Mouse (Mus musculus) liver, embryonic 14.5 days (tissue): ENCODE results near the gene Esrrg. TPM values are rescaled to one million over a fixed set of nuclear protein-coding genes. Genes with fewer than 3 reads are reported as not detected.
A peak's percentile ranks its signal among the peaks of the same experiment; 100 is the strongest.

Source experiments
- ATAC-seq: fragments of 200-750 bp; cut with Nextera tagmentation; 2 replicates; pipeline ENCODE4 v1.8.0; 2017; ENCODE audit warnings: moderate number of reproducible peaks, mild to moderate bottlenecking, moderate library complexity; ENCODE audit not compliant: insufficient read depth
- DNase-seq, 3 experiments: peaks; one replicate each; pipeline ENCODE4 v3.0.0-alpha.2; 2012 to 2013; ENCODE audit warnings: low read depth in 3 of 3, low spot score in 3 of 3
- H3K27ac ChIP-seq: fragments of 300-500 bp; sonication (generic); 2 replicates; pipeline ENCODE4 v1.5.1; 2014; ENCODE audit warnings: moderate library complexity, mild to moderate bottlenecking, control low read depth, inconsistent platforms
- H3K27me3 ChIP-seq: fragments of 300-500 bp; sonication (generic); 2 replicates; pipeline ENCODE4 v1.6.1; 2014; ENCODE audit warnings: mild to moderate bottlenecking, low read length, moderate library complexity; ENCODE audit not compliant: control insufficient read depth, insufficient read depth
- H3K36me3 ChIP-seq: fragments of 300-500 bp; sonication (generic); replicated peaks from 2 replicates; pipeline ENCODE4 v1.6.1; 2014; ENCODE audit warnings: low read depth; ENCODE audit not compliant: control insufficient read depth, insufficient read depth
- H3K4me1 ChIP-seq, 2 experiments: fragments of 200-500 bp in 1 of 2; fragments of 300-500 bp in 1 of 2; sonication (generic) in 1 of 2; replicated peaks; 2 replicates each; pipeline ENCODE4 v1.6.1; 2012 to 2014; ENCODE audit warnings: antibody characterized with exemption in 1 of 2, inconsistent platforms in 1 of 2, low read length in 1 of 2; ENCODE audit not compliant: control insufficient read depth in 2 of 2, insufficient read depth in 2 of 2
- H3K4me2 ChIP-seq: fragments of 300-500 bp; sonication (generic); 2 replicates; pipeline ENCODE4 v1.6.1; 2014; ENCODE audit warnings: low read depth, mild to moderate bottlenecking, control low read depth, moderate library complexity
- H3K4me3 ChIP-seq, 2 experiments: fragments of 200-500 bp in 1 of 2; fragments of 300-500 bp in 1 of 2; sonication (generic) in 1 of 2; 2 replicates each; pipeline ENCODE4 v1.5.1; 2012 to 2014; ENCODE audit warnings: low read depth in 2 of 2, low read length in 2 of 2, mild to moderate bottlenecking in 2 of 2, control low read depth in 1 of 2, inconsistent platforms in 1 of 2, moderate library complexity in 1 of 2; ENCODE audit not compliant: insufficient read depth in 1 of 2
- H3K9ac ChIP-seq: fragments of 300-500 bp; sonication (generic); replicated peaks from 2 replicates; pipeline ENCODE4 v1.6.1; 2014; ENCODE audit warnings: mild to moderate bottlenecking, control low read depth, moderate library complexity
- H3K9me3 ChIP-seq: fragments of 300-500 bp; sonication (generic); 2 replicates; pipeline ENCODE4 v1.6.1; 2016; ENCODE audit warnings: low read length, mixed read lengths; ENCODE audit not compliant: control insufficient read depth
- CTCF ChIP-seq: IDR thresholded peaks from 2 replicates; pipeline ENCODE4 v1.5.1; 2016; ENCODE audit warnings: antibody characterized with exemption, low read depth, control low read depth
- EP300 ChIP-seq: IDR thresholded peaks from 2 replicates; pipeline ENCODE4 v1.6.1; 2016; ENCODE audit warnings: antibody characterized with exemption, low read depth
- WGBS: fragments of 180-500 bp; shearing (Covaris S2); extraction: QIAGEN DNeasy Blood & Tissue Kit; methylation state at CpG from one replicate; pipeline ENCODE4 v1.1.7; 2014; ENCODE audit not compliant: insufficient replicate concordance; 5-methylcytosine and 5-hydroxymethylcytosine counted together
- polyA plus RNA-seq, 2 experiments: library from polyadenylated mRNA; depleted of rRNA in 1 of 2; stranded (reverse) in 1 of 2; unstranded in 1 of 2; fragments of >200 nt; fragmentation: Nextera tagmentation in 1 of 2; extraction: Ambion mirVana in 1 of 2; gene quantifications; 2 replicates each; pipeline versions ENCODE4 v1.2.1 to v1.2.3; 2012 to 2014

The Esrrg gene
- polyA plus RNA-seq, 2 experiments = 0.03 TPM

DNA sequence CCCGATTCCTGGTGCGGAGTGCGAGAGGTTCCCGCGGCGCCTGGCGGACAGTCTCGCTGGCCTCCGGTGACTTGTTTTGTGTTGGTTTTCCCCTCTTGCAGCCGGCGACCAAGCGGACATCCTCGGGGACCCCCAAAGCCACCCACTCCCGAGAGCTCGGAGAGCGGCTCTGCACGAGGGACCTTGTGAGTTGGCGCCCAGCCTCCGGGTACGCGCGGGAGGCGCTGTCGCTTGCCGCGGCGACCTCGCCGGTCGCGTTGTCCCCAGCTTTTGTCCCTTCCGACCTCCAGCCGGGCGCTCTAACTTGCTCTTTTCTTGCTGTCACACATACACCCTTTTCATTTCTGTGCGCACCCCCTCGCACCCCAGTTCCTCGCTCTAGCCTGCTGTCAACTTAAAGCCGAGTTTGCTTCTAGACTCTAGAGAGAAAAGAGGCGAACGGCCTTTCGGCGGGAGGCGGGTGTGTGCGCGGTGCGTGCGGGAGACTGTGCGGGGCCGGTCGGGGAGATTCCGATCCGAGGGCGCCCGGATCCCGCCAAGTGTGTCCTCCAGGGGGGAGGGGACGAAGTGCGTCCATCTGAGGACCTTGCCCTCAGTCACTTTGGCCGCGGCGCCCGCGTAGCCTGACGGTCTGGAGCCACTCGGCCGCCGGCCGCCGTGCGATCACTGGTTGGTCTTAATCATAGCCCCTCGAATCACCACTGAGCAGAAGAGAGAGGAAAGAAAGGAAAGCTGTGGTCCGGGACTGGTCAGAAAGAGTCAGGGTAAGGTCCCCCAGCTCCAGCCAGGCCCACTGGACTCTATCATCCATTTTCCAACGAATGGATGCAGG is 646 bp downstream of the Esrrg start:
- H3K27me3 ChIP-seq = peaks cover 58% of the 10 kb centered on the region

DNA sequence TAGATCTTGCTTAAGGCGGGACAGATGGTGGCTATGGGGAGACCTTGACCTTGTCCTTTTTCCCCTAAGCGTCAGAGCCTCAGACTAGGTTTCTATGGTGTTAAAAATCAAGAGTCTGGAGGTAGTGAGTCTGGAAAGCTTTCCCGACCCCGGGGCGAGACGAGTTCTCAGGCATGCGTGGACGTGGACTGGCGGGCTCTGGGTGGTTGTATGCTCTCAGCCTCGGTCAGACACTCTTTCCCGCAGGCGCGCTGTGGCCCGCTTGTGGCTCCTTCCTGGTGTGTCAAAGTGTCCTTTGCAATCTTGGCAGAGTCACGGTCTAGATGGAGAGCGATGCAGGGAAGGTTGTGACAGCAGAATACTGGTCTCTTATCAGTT is 1.3 kb downstream of the Esrrg start:
- no peak overlapping the region for H3K9ac ChIP-seq
- H3K4me3 ChIP-seq = no peak overlapping the region
- H3K27me3 ChIP-seq = peaks cover 52% of the 10 kb centered on the region
- DNase-seq (no peak), ATAC-seq (no peak)
- no peak overlapping the region for H3K27ac ChIP-seq
- H3K36me3 ChIP-seq = no peaks in the 10 kb centered on the region
- WGBS = 3% methylated on average over 16 of the region's 16 CpGs
- H3K9me3 ChIP-seq = no peaks in the 10 kb centered on the region
- TF ChIP-seq CTCF (no peak), EP300 (no peak)
- no peaks in the 10 kb centered on the region for H3K4me1 ChIP-seq
- H3K4me2 ChIP-seq = peak overlapping the region; percentile 59

More for the DNA sequence above, 646 bp downstream of the Esrrg start:
- H3K27ac ChIP-seq = no peak overlapping the region
- peak overlapping the region; percentile 59 for H3K4me2 ChIP-seq
- H3K4me1 ChIP-seq = no peaks in the 10 kb centered on the region
- TF ChIP-seq EP300 (no peak), CTCF (no peak)
- peak overlapping the region in 1 of 2 experiments; percentile 37; a peak in 2 of 4 replicates for H3K4me3 ChIP-seq
- no peaks in the 10 kb centered on the region for H3K9me3 ChIP-seq
- WGBS = 1% methylated on average over 72 of the region's 72 CpGs
- no peak for ATAC-seq
- no peak overlapping the region for H3K9ac ChIP-seq
- no peak for DNase-seq
- no peaks in the 10 kb centered on the region for H3K36me3 ChIP-seq

DNA sequence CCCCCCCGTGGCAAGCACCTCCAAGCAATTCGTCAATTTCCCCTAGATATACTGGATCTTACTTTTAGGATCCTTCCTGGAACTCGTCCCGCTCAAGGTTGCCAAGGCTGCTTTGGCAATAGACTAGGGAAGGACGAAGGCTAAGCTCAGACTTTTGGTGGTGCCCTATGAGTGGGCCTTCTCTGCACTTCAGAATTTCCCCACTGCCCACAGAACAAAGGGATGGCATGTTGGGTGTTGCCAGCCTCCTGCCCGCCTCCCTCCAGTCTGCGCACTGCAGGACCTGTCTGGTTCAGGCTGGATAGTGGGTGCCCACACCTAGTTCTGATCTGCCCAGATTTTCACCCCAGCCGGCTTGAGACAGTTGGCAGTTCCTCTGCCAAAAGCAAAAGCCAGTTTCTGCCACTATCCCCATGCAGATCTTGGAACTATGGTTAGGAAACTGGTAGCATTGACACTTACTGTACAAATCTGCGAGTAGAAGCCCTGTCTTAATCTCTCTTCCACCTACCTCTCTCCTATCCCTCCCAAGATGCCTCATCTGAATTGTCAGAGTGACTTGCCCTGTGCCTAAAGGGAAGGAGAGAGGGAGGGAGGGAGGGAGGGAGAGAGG is 1.9 kb downstream of the Esrrg start:
- Histone ChIP-seq H3K9ac (no peak overlapping the region), H3K4me2 (no peak overlapping the region), H3K27ac (no peak overlapping the region), H3K27me3 (peaks cover 46% of the 10 kb centered on the region), H3K4me1 (no peaks in the 10 kb centered on the region), H3K9me3 (no peaks in the 10 kb centered on the region), H3K4me3 (no peak overlapping the region), H3K36me3 (no peaks in the 10 kb centered on the region)
- DNase-seq (no peak), ATAC-seq (no peak)
- TF ChIP-seq CTCF (no peak), EP300 (no peak)
- WGBS = 22% methylated on average over 9 of the region's 9 CpGs

DNA sequence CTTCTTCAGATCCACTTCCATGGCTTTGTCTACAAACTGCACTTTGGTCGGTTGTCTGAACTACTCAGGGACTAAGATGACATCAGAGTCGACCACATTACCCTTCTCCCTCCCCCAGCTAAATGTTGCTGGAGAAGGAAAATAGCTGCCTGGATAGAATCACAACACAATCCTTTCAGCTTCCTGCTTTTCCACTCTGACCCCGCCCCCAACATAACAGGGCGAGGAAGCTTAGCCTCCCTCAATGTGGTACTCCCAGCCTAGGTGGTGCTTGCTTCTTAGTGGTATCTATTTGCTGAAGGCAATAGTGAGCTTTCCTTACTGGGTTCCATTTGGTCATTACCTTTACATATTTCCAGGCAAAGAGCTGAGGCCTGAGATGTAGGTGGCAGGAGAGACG is 3.3 kb downstream of the Esrrg start:
- H3K36me3 ChIP-seq = no peaks in the 10 kb centered on the region
- no peak for TF ChIP-seq CTCF
- TF ChIP-seq EP300 = no peak
- H3K4me3 ChIP-seq = no peak overlapping the region
- H3K9me3 ChIP-seq = no peaks in the 10 kb centered on the region
- ATAC-seq (no peak), DNase-seq (no peak)
- peaks cover 32% of the 10 kb centered on the region for H3K27me3 ChIP-seq
- WGBS = 24% methylated on average over 5 of the region's 5 CpGs
- H3K27ac ChIP-seq = no peak overlapping the region
- no peak overlapping the region for H3K4me2 ChIP-seq
- H3K4me1 ChIP-seq = no peaks in the 10 kb centered on the region
- H3K9ac ChIP-seq = no peak overlapping the region

DNA sequence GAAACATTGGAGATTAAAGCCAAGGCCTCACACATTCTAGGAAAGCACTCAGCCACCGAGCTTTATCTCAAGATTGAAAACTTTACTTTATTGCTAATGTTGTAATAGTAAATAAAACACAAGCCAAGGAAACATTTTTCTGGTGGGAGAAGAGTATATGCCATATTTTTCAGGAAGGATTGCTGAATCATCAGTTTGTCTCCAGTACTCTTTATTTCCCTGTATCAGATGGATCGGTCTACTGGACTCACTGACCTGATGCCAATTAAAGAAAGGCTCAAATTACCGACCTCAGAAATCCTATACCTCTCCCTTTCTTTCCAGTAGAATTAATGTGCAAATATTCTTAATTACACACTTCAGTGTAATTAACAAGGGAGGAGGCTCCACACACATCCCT is 4.7 kb downstream of the Esrrg start:
- TF ChIP-seq EP300 (no peak), CTCF (no peak)
- H3K4me3 ChIP-seq = no peak overlapping the region
- WGBS = 55% methylated on average over 3 of the region's 3 CpGs

More for the DNA sequence above, 4.7 kb downstream of the Esrrg start:
- Histone ChIP-seq H3K36me3 (no peaks in the 10 kb centered on the region), H3K9me3 (no peaks in the 10 kb centered on the region), H3K27me3 (peaks cover 19% of the 10 kb centered on the region), H3K27ac (no peak overlapping the region), H3K4me1 (no peaks in the 10 kb centered on the region), H3K4me2 (no peak overlapping the region), H3K9ac (no peak overlapping the region)
- ATAC-seq (no peak), DNase-seq (no peak)
